In the genomic region with DNA sequence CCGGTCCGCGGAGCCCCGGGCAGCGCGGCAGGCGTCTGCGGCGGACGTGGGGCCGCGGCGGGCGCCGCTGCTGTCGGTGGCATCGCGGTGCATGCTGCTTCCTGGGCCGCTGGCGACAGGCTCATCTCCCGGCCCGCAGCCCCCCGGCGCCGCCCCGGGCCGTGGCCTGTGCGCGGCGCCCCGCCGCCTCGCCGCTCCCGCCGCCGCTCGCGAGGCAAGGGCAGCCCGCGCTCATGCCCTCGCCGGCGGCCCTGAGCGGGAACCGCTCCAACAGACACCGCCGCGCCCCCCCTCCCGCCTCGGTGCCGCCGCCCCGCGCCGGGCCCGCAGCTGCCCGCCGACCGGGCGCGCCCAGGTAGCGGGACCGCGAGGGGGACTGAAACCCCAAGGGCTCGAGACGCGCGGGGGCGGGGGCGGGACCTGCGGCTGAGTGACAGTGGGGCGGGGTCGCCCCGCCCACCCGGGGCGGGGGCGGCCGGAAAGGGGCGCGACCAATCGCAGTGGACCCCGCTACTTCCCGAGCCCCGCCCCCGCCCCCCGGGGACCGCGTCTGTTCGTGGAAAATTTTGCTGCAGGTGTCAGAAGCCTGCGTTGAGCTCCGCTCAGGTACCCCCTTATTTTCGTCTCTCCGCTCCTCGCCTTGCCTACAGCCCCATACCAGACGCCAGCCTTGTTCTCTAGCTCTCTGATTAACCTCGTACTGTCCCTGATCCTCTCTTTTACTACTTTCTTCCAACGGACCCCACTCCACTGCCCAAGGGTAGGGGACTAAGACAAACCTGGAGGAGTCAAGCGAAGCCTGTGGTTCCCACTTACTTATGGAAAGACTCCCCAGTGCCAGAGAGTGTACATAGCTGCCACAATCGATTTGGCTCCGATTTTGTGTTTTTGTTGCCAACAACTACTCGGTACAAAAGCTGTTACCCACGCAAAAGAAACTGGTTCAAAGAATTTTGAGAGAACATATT, we compare ENCODE assay signal across 8 mouse cellular contexts. TPM values are rescaled to one million over a fixed set of nuclear protein-coding genes. Genes with fewer than 3 reads are reported as not detected.
A peak's percentile ranks its signal among the peaks of the same experiment; 100 is the strongest.
DNase-seq lines count a peak whose midpoint lies in the region; ATAC-seq and TF ChIP-seq lines count a peak whose summit lies in the region.

TSS of gene Snx25 (minus strand) at position 96 of the 968 bp plus-strand sequence.

- H3K9ac ChIP-seq in MEL (ENCODE audit: control insufficient read depth, low read depth, low read length, poor library complexity, severe bottlenecking), result peak within 1 kb of the TSS; percentile 80
- H3K9ac ChIP-seq in forebrain, postnatal 0 days, result peak within 1 kb of the TSS; percentile 79

- peak within 1 kb of the TSS; percentile 79 to 98 for H3K4me3 ChIP-seq in MEL (ENCODE audit: control insufficient read depth in 1 of 2, insufficient read depth in 1 of 2, low read depth in 2 of 2, low read length in 2 of 2)
- peak within 1 kb of the TSS; percentile 89 for H3K4me3 ChIP-seq in forebrain, postnatal 0 days (ENCODE audit: low read depth, low read length)

- H3K4me1 ChIP-seq in MEL (ENCODE audit: control insufficient read depth in 1 of 2, insufficient read depth in 2 of 2, low read length in 2 of 2), result peaks cover 4 to 12% of the 10 kb centered on the region in 2 experiments
- H3K4me1 ChIP-seq in forebrain, postnatal 0 days (ENCODE audit: insufficient read depth), result 0 out of 2 replicates have a peak, but pooled peaks cover 12% of the 10 kb centered on the region

- peak; percentile 90 for DNase-seq in MEL (ENCODE audit: low read depth, low spot score)
- peak; percentile 97 to 99 for DNase-seq in cerebellum, adult 18-20 months
- peak; percentile 85 for DNase-seq in forebrain, postnatal 0 days
- DNase-seq in heart, postnatal 4 days, result peak; percentile 87
- DNase-seq in layer of hippocampus, postnatal 10 days (ENCODE audit: low spot score in 2 of 2), result peak; percentile 81 to 88
- DNase-seq in lung, postnatal 10 days, result peak; percentile 88
- DNase-seq in ovary, postnatal 36 days (ENCODE audit: low spot score), result peak; percentile 86
- peak; percentile 98 for DNase-seq in thymus, postnatal 14 days

- no peaks in the 10 kb centered on the region for H3K27me3 ChIP-seq in MEL (ENCODE audit: control insufficient read depth in 1 of 2, insufficient read depth in 2 of 2, low read length in 2 of 2)
- no peaks in the 10 kb centered on the region for H3K27me3 ChIP-seq in forebrain, postnatal 0 days (ENCODE audit: insufficient read depth, low read length)

- H3K79me2 ChIP-seq in MEL (ENCODE audit: control insufficient read depth, insufficient read depth, low read length, poor library complexity), result peaks cover 25% of the 10 kb centered on the region

- no peak for TF ChIP-seq EP300 in MEL (IDR thresholded peaks at IDR 0.05; ENCODE audit: low read depth in 1 of 2, low read length in 2 of 2)

- peak; percentile 79 for ATAC-seq in forebrain, postnatal 0 days

- peaks cover 0 to 14% of the 10 kb centered on the region in 2 experiments; a peak in 2 of 4 replicates for H3K36me3 ChIP-seq in MEL (ENCODE audit: control insufficient read depth in 1 of 2, insufficient read depth in 2 of 2, low read length in 2 of 2)
- H3K36me3 ChIP-seq in forebrain, postnatal 0 days (ENCODE audit: insufficient read depth), result no peaks in the 10 kb centered on the region

- 0 out of 6 replicates have a peak, but pooled peaks of 1 of the 3 experiments have one; percentile 0 for TF ChIP-seq CTCF in MEL (IDR thresholded peaks at IDR 0.05 in 2 of 3, conservative IDR thresholded peaks at IDR 0.05 in 1 of 3; ENCODE audit: control insufficient read depth in 1 of 3, insufficient read depth in 1 of 3, low read depth in 2 of 3, low read length in 3 of 3, poor library complexity in 1 of 3, severe bottlenecking in 1 of 3)
- TF ChIP-seq CTCF in forebrain, postnatal 0 days (IDR thresholded peaks at IDR 0.05; ENCODE audit: low read depth), result no peak

- no peaks in the 10 kb centered on the region for H3K9me3 ChIP-seq in MEL (replicated peaks; ENCODE audit: insufficient read depth, low read length)
- no peaks in the 10 kb centered on the region for H3K9me3 ChIP-seq in forebrain, postnatal 0 days (ENCODE audit: low read length)

- peak within 1 kb of the TSS; percentile 64 for H3K4me2 ChIP-seq in forebrain, postnatal 0 days (ENCODE audit: low read depth)

- 2% methylated on average over 80 of the region's 103 CpGs for WGBS in forebrain, postnatal 0 days

- TF ChIP-seq POLR2A in MEL (IDR thresholded peaks at IDR 0.05; ENCODE audit: control insufficient read depth in 1 of 2, insufficient read depth in 1 of 2, low read depth in 1 of 2, low read length in 2 of 2, poor library complexity in 1 of 2), result peak; percentile 34 to 67; a peak in 3 of 4 replicates

- no peak within 1 kb of the TSS; the same call in 1 of the 2 replicates for H3K27ac ChIP-seq in MEL (ENCODE audit: control insufficient read depth, low read depth, low read length)
- H3K27ac ChIP-seq in forebrain, postnatal 0 days (ENCODE audit: low read depth, low read length), result peak within 1 kb of the TSS; percentile 81

- TF ChIP-seq RAD21 in MEL (IDR thresholded peaks at IDR 0.05; ENCODE audit: low read depth, low read length), result no peak

TF ChIP-seq in MEL, 35 proteins besides CTCF, POLR2A, EP300 and RAD21:
- TF ChIP-seq MAZ (IDR thresholded peaks at IDR 0.05; ENCODE audit: low read depth, low read length) (no peak; the same call in 1 of the 2 replicates), MYC (IDR thresholded peaks at IDR 0.05; ENCODE audit: low read depth, low read length) (no peak), HCFC1 (IDR thresholded peaks at IDR 0.05; ENCODE audit: low read depth, low read length) (0 out of 2 replicates have a peak, but pooled peaks have one; percentile 5), ETS1 (IDR thresholded peaks at IDR 0.05; ENCODE audit: low read depth, low read length) (peak; percentile 23; the same call in 1 of the 2 replicates), USF2 (IDR thresholded peaks at IDR 0.05; ENCODE audit: borderline replicate concordance in 1 of 2, insufficient read depth in 1 of 2, low read depth in 1 of 2, low read length in 2 of 2) (no peak), MXI1 (IDR thresholded peaks at IDR 0.05; ENCODE audit: low read depth, low read length) (peak; percentile 15; the same call in 1 of the 2 replicates), GATA1 (IDR thresholded peaks at IDR 0.05; ENCODE audit: low read depth, low read length) (no peak), NELFE (IDR thresholded peaks at IDR 0.05; ENCODE audit: low read depth, low read length) (no peak; the same call in 1 of the 2 replicates), RCOR1 (IDR thresholded peaks at IDR 0.05; ENCODE audit: low read depth, low read length) (no peak), MYB (IDR thresholded peaks at IDR 0.05; ENCODE audit: low read depth, low read length) (no peak), TCF12 (IDR thresholded peaks at IDR 0.05; ENCODE audit: low read depth, low read length) (peak; percentile 25; the same call in 1 of the 2 replicates), SIN3A (IDR thresholded peaks at IDR 0.05; ENCODE audit: low read length) (peak; percentile 50)

RNA-seq across cellular contexts. Expression of gene Snx25, which starts in this region (rescaled TPM):
- total RNA-seq in MEL (2012; rRNA removed), result 20.0 and 25.1 TPM in 2 replicates
- 10 to 100 TPM in 1 of 2 experiments, not detected in 1; 23.1 TPM for polyA plus RNA-seq in MEL (2012; ENCODE audit: insufficient read depth in 1 of 2, insufficient read length in 2 of 2, low read depth in 1 of 2, low replicate concordance in 2 of 2, missing spikeins in 1 of 2)
- total RNA-seq in forebrain, postnatal 0 days (2014; rRNA removed), result 34.9 and 44.7 TPM in 2 replicates
- 7.5 and 7.7 TPM in 2 replicates for polyA plus RNA-seq in forebrain, postnatal 0 days (2015; fragmentation: Nextera tagmentation; extraction: Ambion mirVana)
- total RNA-seq in heart, postnatal 4 days (2021), result 10 to 100 TPM; 12.2 to 12.7 TPM
- total RNA-seq in layer of hippocampus, postnatal 10 days (2021), result 10 to 100 TPM; 51.0 to 52.5 TPM
